Mouse (Mus musculus) stomach, embryonic 15.5 days (tissue): ENCODE results near the gene H2al1d. TPM values are rescaled to one million over a fixed set of nuclear protein-coding genes. Genes with fewer than 3 reads are reported as not detected.
"Not testable (repeated sequence)": the region's sequence is repeated elsewhere in the genome, so short reads cannot be mapped to it uniquely, and the experiment has no call there.

Experiments
- ATAC-seq: fragments of 200-750 bp; cut with Nextera tagmentation; 2 replicates; pipeline ENCODE4 v1.8.0; 2017; ENCODE audit warnings: low read depth, moderate number of reproducible peaks, moderate TSS enrichment; ENCODE audit not compliant: insufficient read depth, low FRiP score
- H3K27ac ChIP-seq: fragments of 300-500 bp; sonication (generic); 2 replicates; pipeline ENCODE4 v1.5.1; 2015; ENCODE audit warnings: mild to moderate bottlenecking, inconsistent platforms
- H3K27me3 ChIP-seq: fragments of 300-500 bp; sonication (generic); replicated peaks from 2 replicates; pipeline ENCODE4 v1.6.1; 2015; ENCODE audit warnings: inconsistent platforms
- H3K36me3 ChIP-seq: fragments of 300-500 bp; sonication (generic); 2 replicates; pipeline ENCODE4 v1.6.1; 2015; ENCODE audit warnings: inconsistent platforms
- H3K4me1 ChIP-seq: fragments of 300-500 bp; sonication (generic); 2 replicates; pipeline ENCODE4 v1.6.1; 2015; ENCODE audit warnings: inconsistent platforms
- H3K4me2 ChIP-seq: fragments of 300-500 bp; sonication (generic); 2 replicates; pipeline ENCODE4 v1.6.1; 2015; ENCODE audit warnings: mild to moderate bottlenecking, inconsistent platforms
- H3K4me3 ChIP-seq: fragments of 300-500 bp; sonication (generic); replicated peaks from 2 replicates; pipeline ENCODE4 v1.5.1; 2015; ENCODE audit warnings: inconsistent platforms
- H3K9ac ChIP-seq: fragments of 300-500 bp; sonication (generic); 2 replicates; pipeline ENCODE4 v1.6.1; 2015; ENCODE audit warnings: inconsistent platforms
- H3K9me3 ChIP-seq: fragments of 300-500 bp; sonication (generic); 2 replicates; pipeline ENCODE4 v1.6.1; 2016; ENCODE audit warnings: inconsistent platforms
- WGBS: fragments of 180-500 bp; shearing (Covaris S2); methylation state at CpG from one replicate; pipeline ENCODE4 v1.1.7; 2015; 5-methylcytosine and 5-hydroxymethylcytosine counted together
- polyA plus RNA-seq: library from polyadenylated mRNA; unstranded; fragments of >200 nt; fragmentation: Nextera tagmentation; extraction: Ambion mirVana; gene quantifications from 2 replicates; pipeline ENCODE4 v1.2.1, GENCODE M21; 2015

Gene H2al1d
- polyA plus RNA-seq, 1 experiment from 2014 or later: not detected

DNA sequence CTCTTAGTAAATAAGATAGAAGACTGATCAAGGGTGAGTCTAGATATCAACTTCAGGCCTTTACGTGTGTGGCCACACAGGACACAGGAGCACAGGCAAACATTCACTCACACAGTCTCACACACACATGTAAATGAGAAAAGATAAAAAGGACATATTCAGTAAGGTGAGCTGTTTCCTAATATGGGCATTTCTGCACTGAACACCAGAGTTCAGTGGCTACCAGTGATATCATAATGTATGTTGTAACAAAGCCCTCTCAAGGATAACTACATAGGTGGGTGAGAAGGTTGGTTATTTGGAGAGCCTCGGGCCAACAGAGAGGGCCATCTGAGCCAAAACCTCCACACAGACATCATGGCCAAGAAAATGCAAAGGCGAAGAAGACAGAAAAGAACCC, 3.0 kb downstream of the H2al1d start, which contains the start of gene H2al1e:
Gene H2al1e, plus strand, starts transcription at position 301 of the 400 bp plus-strand sequence.
- not testable (repeated sequence) for ATAC-seq, H3K4me1 ChIP-seq, H3K9ac ChIP-seq, H3K4me2 ChIP-seq, H3K36me3 ChIP-seq, H3K27ac ChIP-seq, H3K9me3 ChIP-seq, H3K27me3 ChIP-seq, H3K4me3 ChIP-seq
- no CpG with 5 or more reads among the region's 3 CpGs for WGBS

- H3K9ac ChIP-seq, H3K4me3 ChIP-seq, H3K36me3 ChIP-seq, H3K4me1 ChIP-seq, H3K27ac ChIP-seq, H3K4me2 ChIP-seq, ATAC-seq, H3K9me3 ChIP-seq, H3K27me3 ChIP-seq: not testable (repeated sequence)
- WGBS: no CpG with 5 or more reads among the region's 6 CpGs
These were observed 6.2 kb downstream of the H2al1d start, which contains the start of gene H2al1f for GRCm38 (mm10) chrX:11314858-11315257. TSS of gene H2al1f (plus strand) at chrX:11315158.

DNA sequence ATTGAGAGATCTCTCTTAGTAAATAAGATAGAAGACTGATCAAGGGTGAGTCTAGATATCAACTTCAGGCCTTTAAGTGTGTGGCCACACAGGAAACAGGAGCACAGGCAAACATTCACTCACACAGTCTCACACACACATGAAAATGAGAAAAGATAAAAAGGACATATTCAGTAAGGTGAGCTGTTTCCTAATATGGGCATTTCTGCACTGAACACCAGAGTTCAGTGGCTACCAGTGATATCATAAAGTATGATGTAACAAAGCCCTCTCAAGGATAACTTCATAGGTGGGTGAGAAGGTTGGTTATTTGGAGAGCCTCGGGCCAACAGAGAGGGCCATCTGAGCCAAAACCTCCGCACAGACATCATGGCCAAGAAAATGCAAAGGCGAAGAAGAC, 9.3 kb downstream of the H2al1d start, which contains the start of gene H2al1g:
Gene H2al1g, plus strand, starts transcription at position 301 of the 400 bp plus-strand sequence.
- H3K4me2 ChIP-seq, H3K36me3 ChIP-seq, ATAC-seq, H3K4me1 ChIP-seq, H3K27me3 ChIP-seq, H3K9ac ChIP-seq, H3K27ac ChIP-seq, H3K9me3 ChIP-seq, H3K4me3 ChIP-seq: not testable (repeated sequence)
- WGBS: no CpG with 5 or more reads among the region's 3 CpGs

- not testable (repeated sequence) for H3K9ac ChIP-seq, H3K4me3 ChIP-seq, H3K27me3 ChIP-seq, H3K4me1 ChIP-seq, ATAC-seq, H3K9me3 ChIP-seq, H3K27ac ChIP-seq, H3K36me3 ChIP-seq, H3K4me2 ChIP-seq
- WGBS: no CpG with 5 or more reads among the region's 6 CpGs
These were observed 12.6 kb downstream of the H2al1d start, which contains the start of gene H2al1h for GRCm38 (mm10) chrX:11321192-11321591. TSS of gene H2al1h (plus strand) at chrX:11321492.

DNA sequence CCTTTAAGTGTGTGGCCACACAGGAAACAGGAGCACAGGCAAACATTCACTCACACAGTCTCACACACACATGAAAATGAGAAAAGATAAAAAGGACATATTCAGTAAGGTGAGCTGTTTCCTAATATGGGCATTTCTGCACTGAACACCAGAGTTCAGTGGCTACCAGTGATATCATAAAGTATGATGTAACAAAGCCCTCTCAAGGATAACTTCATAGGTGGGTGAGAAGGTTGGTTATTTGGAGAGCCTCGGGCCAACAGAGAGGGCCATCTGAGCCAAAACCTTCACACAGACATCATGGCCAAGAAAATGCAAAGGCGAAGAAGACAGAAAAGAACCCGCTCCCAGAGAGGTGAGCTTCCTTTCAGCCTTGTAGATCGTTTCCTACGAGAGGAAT, 15.7 kb downstream of the H2al1d start, which contains the start of gene H2al1i:
Gene H2al1i, plus strand, starts transcription at position 301 of the 400 bp plus-strand sequence.
- H3K4me1 ChIP-seq: not testable (repeated sequence)
- WGBS: 87% methylated on average over 2 of the region's 5 CpGs

GRCm38 (mm10) chrX:11327522-11327921, 18.9 kb downstream of the H2al1d start, which contains the start of gene H2al1j:
TSS of gene H2al1j (plus strand) at chrX:11327822.
- H3K27me3 ChIP-seq, ATAC-seq, H3K4me3 ChIP-seq, H3K4me1 ChIP-seq, H3K9ac ChIP-seq, H3K36me3 ChIP-seq, H3K9me3 ChIP-seq, H3K4me2 ChIP-seq, H3K27ac ChIP-seq: not testable (repeated sequence)
- 83% methylated on average over 2 of the region's 2 CpGs for WGBS

More for the DNA sequence above, 15.7 kb downstream of the H2al1d start, which contains the start of gene H2al1i:
- not testable (repeated sequence) for H3K27ac ChIP-seq, H3K4me3 ChIP-seq, H3K9ac ChIP-seq, ATAC-seq, H3K9me3 ChIP-seq, H3K4me2 ChIP-seq, H3K36me3 ChIP-seq, H3K27me3 ChIP-seq

DNA sequence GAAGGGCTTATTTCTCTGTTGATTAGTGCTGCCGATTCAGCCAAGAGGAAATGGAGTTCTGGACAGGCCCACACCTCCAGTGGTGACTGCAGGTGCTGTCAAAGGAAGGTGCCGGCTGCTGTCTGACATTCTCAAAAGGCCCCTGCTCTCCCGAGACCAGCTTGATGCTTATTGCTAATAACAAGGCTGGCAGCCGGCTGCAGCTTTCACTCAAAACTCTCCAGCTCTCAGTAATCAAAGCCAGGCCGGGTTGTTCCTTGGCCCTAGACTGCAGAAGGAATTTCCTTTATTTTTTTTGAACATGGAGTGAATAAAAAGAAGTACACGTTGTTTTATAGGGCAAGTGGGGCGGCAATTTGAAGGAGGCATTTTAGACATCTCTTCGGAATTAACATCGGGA, 37.1 kb downstream of the H2al1d start:
- Histone ChIP-seq H3K4me2 (no peak overlapping the region), H3K36me3 (no peaks in the 10 kb centered on the region), H3K9ac (no peak overlapping the region), H3K27ac (no peak overlapping the region), H3K27me3 (no peaks in the 10 kb centered on the region), H3K4me3 (no peak overlapping the region), H3K4me1 (no peaks in the 10 kb centered on the region), H3K9me3 (no peaks in the 10 kb centered on the region)
- no peak for ATAC-seq
- 69% methylated on average over 9 of the region's 9 CpGs for WGBS

DNA sequence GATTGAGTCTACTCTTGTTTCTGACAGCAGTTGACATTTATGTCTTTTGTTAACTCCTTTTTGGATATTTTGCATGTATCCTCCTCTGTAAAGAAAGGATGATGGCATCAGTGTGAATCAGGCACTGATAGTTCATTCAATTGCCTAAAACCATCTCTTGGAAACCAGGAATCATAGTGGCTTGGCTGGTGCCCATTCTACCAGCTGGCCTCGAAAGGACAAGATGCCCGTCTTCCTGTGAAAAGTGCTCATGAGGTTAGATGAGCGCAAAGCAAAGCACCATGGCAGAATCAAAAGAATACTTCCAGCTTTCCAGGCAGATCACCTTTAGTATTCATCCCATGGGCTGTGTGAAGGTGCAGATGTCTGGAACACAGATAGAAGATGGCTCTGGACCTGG, 38.1 kb downstream of the H2al1d start:
- no peak overlapping the region for H3K4me2 ChIP-seq
- ATAC-seq: no peak
- 87% methylated on average over 3 of the region's 3 CpGs for WGBS
- H3K4me1 ChIP-seq: no peaks in the 10 kb centered on the region
- H3K27ac ChIP-seq: no peak overlapping the region
- H3K36me3 ChIP-seq: no peaks in the 10 kb centered on the region
- H3K9ac ChIP-seq: no peak overlapping the region
- H3K4me3 ChIP-seq: no peak overlapping the region
- no peaks in the 10 kb centered on the region for H3K27me3 ChIP-seq
- H3K9me3 ChIP-seq: no peaks in the 10 kb centered on the region

Other genes with a start within 250 kb of the H2al1d start
- gene H2al1a, start 9.6 kb upstream of the H2al1d start, polyA plus RNA-seq: not detected in 2 replicates
- gene H2al1b, start 6.4 kb upstream of the H2al1d start, polyA plus RNA-seq: not detected in 2 replicates
- not detected in 2 replicates for gene H2al1c, start 3.2 kb upstream of the H2al1d start, polyA plus RNA-seq
- gene H2al1e, start 3.1 kb downstream of the H2al1d start, polyA plus RNA-seq: not detected in 2 replicates
- gene H2al1f, start 6.3 kb downstream of the H2al1d start, polyA plus RNA-seq: not detected in 2 replicates
- gene H2al1g, start 9.4 kb downstream of the H2al1d start, polyA plus RNA-seq: not detected in 2 replicates
- not detected in 2 replicates for gene H2al1h, start 12.7 kb downstream of the H2al1d start, polyA plus RNA-seq
- gene H2al1i, start 15.8 kb downstream of the H2al1d start, polyA plus RNA-seq: not detected in 2 replicates
- not detected in 2 replicates for gene H2al1j, start 19.0 kb downstream of the H2al1d start, polyA plus RNA-seq